ENCODE assay signal across 8 mouse cellular contexts in genomic region chr3:105705061-105705549, GRCm38 (mm10). TPM values are rescaled to one million over a fixed set of nuclear protein-coding genes. Genes with fewer than 3 reads are reported as not detected.
A peak's percentile ranks its signal among the peaks of the same experiment; 100 is the strongest.
DNase-seq lines count a peak whose midpoint lies in the region; ATAC-seq and TF ChIP-seq lines count a peak whose summit lies in the region.

No protein-coding gene starts in this region.

- H3K79me2 ChIP-seq in heart, adult 2 months (replicated peaks; ENCODE audit: control insufficient read depth, insufficient read depth, low read length), result peaks cover 3% of the 10 kb centered on the region; the same call in 1 of the 2 replicates

- peaks cover 18% of the 10 kb centered on the region for H3K36me3 ChIP-seq in heart, adult 2 months (ENCODE audit: control insufficient read depth, insufficient read depth, low read length)
- H3K36me3 ChIP-seq in kidney, embryonic 15.5 days, result no peaks in the 10 kb centered on the region
- no peaks in the 10 kb centered on the region for H3K36me3 ChIP-seq in liver, embryonic 11.5 days (ENCODE audit: control insufficient read depth, insufficient read depth, low read length)
- H3K36me3 ChIP-seq in neural tube, embryonic 11.5 days (ENCODE audit: control insufficient read depth, insufficient read depth, low read length), result no peaks in the 10 kb centered on the region

- peak; percentile 75 for ATAC-seq in kidney, embryonic 15.5 days (replicated peaks; ENCODE audit: low FRiP score)
- ATAC-seq in liver, embryonic 11.5 days (replicated peaks; ENCODE audit: low FRiP score), result peak; percentile 30
- ATAC-seq in neural tube, embryonic 11.5 days (ENCODE audit: insufficient read depth, low FRiP score, low TSS enrichment), result peak; percentile 45

- H3K27me3 ChIP-seq in heart, adult 2 months (ENCODE audit: control insufficient read depth, insufficient read depth, low read length), result no peaks in the 10 kb centered on the region
- H3K27me3 ChIP-seq in kidney, embryonic 15.5 days, result peaks cover 41% of the 10 kb centered on the region
- peaks cover 17% of the 10 kb centered on the region for H3K27me3 ChIP-seq in liver, embryonic 11.5 days (replicated peaks; ENCODE audit: control insufficient read depth, insufficient read depth, low read length)
- peaks cover 12% of the 10 kb centered on the region for H3K27me3 ChIP-seq in neural tube, embryonic 11.5 days (ENCODE audit: control insufficient read depth, insufficient read depth, low read length)

- H3K9ac ChIP-seq in heart, adult 2 months (ENCODE audit: low read depth, low read length), result peak overlapping the region; percentile 81
- peak overlapping the region; percentile 56 for H3K9ac ChIP-seq in kidney, embryonic 15.5 days
- peak overlapping the region; percentile 61 for H3K9ac ChIP-seq in liver, embryonic 11.5 days (ENCODE audit: low read depth, low read length)
- H3K9ac ChIP-seq in neural tube, embryonic 11.5 days (ENCODE audit: low read length), result peak overlapping the region; percentile 49

- H3K9me3 ChIP-seq in kidney, embryonic 15.5 days (replicated peaks), result no peaks in the 10 kb centered on the region
- H3K9me3 ChIP-seq in liver, embryonic 11.5 days (ENCODE audit: control insufficient read depth, low read length), result no peaks in the 10 kb centered on the region
- no peaks in the 10 kb centered on the region for H3K9me3 ChIP-seq in neural tube, embryonic 11.5 days (ENCODE audit: control insufficient read depth, low read length)

- peaks cover 21% of the 10 kb centered on the region for H3K4me1 ChIP-seq in heart, adult 2 months (ENCODE audit: control insufficient read depth, insufficient read depth, low read length)
- H3K4me1 ChIP-seq in kidney, embryonic 15.5 days, result peaks cover 45% of the 10 kb centered on the region
- peaks cover 33% of the 10 kb centered on the region for H3K4me1 ChIP-seq in liver, embryonic 11.5 days (replicated peaks; ENCODE audit: control insufficient read depth, insufficient read depth, low read length)
- peaks cover 3% of the 10 kb centered on the region; the same call in 1 of the 2 replicates for H3K4me1 ChIP-seq in neural tube, embryonic 11.5 days (ENCODE audit: control insufficient read depth, insufficient read depth, low read length)

- TF ChIP-seq EP300 in heart, adult 2 months (IDR thresholded peaks at IDR 0.05; ENCODE audit: insufficient read depth, low read depth, low read length), result no peak

- WGBS in heart, adult 2 months, result 1% methylated on average over 28 of the region's 28 CpGs
- WGBS in kidney, embryonic 15.5 days, result under 1% methylated on average over 28 of the region's 28 CpGs
- 0% methylated on average over 28 of the region's 28 CpGs for WGBS in liver, embryonic 11.5 days
- under 1% methylated on average over 28 of the region's 28 CpGs for WGBS in neural tube, embryonic 11.5 days

- DNase-seq in lung, adult 18-20 months, result peak; percentile 60 to 64
- no peak for DNase-seq in lung, postnatal 25 days (ENCODE audit: low spot score)
- peak; percentile 57 for DNase-seq in embryo, embryonic 9.5 days (ENCODE audit: extremely low spot score)
- DNase-seq in heart, adult 2 months, result peak; percentile 82 to 86
- DNase-seq in liver, embryonic 11.5 days (ENCODE audit: low spot score), result peak; percentile 56
- DNase-seq in neural tube, embryonic 11.5 days (ENCODE audit: low spot score), result no peak
- peak; percentile 74 for DNase-seq in testis, postnatal 10 days (ENCODE audit: low spot score)

- H3K4me3 ChIP-seq in heart, adult 2 months, result peak overlapping the region; percentile 68
- peak overlapping the region; percentile 51 for H3K4me3 ChIP-seq in kidney, embryonic 15.5 days (replicated peaks)
- peak overlapping the region; percentile 61 for H3K4me3 ChIP-seq in liver, embryonic 11.5 days (ENCODE audit: low read depth, low read length)
- peak overlapping the region; percentile 41 for H3K4me3 ChIP-seq in neural tube, embryonic 11.5 days (ENCODE audit: low read depth, low read length)

- H3K27ac ChIP-seq in heart, adult 2 months, result peak overlapping the region; percentile 96
- no peak overlapping the region for H3K27ac ChIP-seq in kidney, embryonic 15.5 days
- no peak overlapping the region for H3K27ac ChIP-seq in liver, embryonic 11.5 days (ENCODE audit: low read depth, low read length)
- H3K27ac ChIP-seq in neural tube, embryonic 11.5 days (ENCODE audit: low read depth, low read length), result no peak overlapping the region

- intact Hi-C loops in heart, adult 2 months (cut with DNase I), result no loop called here

- no peak for TF ChIP-seq POLR2A in heart, adult 2 months (IDR thresholded peaks at IDR 0.05; ENCODE audit: insufficient read depth, low read depth, low read length)

- no peak for TF ChIP-seq CTCF in heart, adult 2 months (IDR thresholded peaks at IDR 0.05)

- peak overlapping the region; percentile 96 for H3K4me2 ChIP-seq in kidney, embryonic 15.5 days
- H3K4me2 ChIP-seq in liver, embryonic 11.5 days, result peak overlapping the region; percentile 100
- H3K4me2 ChIP-seq in neural tube, embryonic 11.5 days (ENCODE audit: low read depth), result peak overlapping the region; percentile 76

RNA-seq across cellular contexts. Expression of gene Inka2, which starts 0.7 kb away (rescaled TPM):
- total RNA-seq in heart, adult 2 months (2021), result 10 to 100 TPM; 16.1 to 16.2 TPM
- 11.5 and 22.4 TPM in 2 replicates for polyA plus RNA-seq in heart, adult 2 months (2012; rRNA removed)
- polyA plus RNA-seq in kidney, embryonic 15.5 days (2015; fragmentation: Nextera tagmentation; extraction: Ambion mirVana), result 1.4 and 1.7 TPM in 2 replicates
- polyA plus RNA-seq in liver, embryonic 11.5 days (2014; fragmentation: Nextera tagmentation; extraction: Ambion mirVana), result 0.23 and 0.36 TPM in 2 replicates
- 1.0 and 1.8 TPM in 2 replicates for polyA plus RNA-seq in neural tube, embryonic 11.5 days (2014; fragmentation: Nextera tagmentation; extraction: Ambion mirVana)

RNA-seq across cellular contexts. Expression of gene Ddx20, which starts 17.7 kb away (rescaled TPM):
- total RNA-seq in heart, adult 2 months (2021), result 10 to 100 TPM in 1 of 2 experiments, 1 to 10 TPM in 1; 9.2 to 12.3 TPM
- polyA plus RNA-seq in heart, adult 2 months (2012; rRNA removed), result 4.1 and 6.5 TPM in 2 replicates
- 38.0 and 38.7 TPM in 2 replicates for polyA plus RNA-seq in kidney, embryonic 15.5 days (2015; fragmentation: Nextera tagmentation; extraction: Ambion mirVana)
- polyA plus RNA-seq in liver, embryonic 11.5 days (2014; fragmentation: Nextera tagmentation; extraction: Ambion mirVana), result 41.0 and 45.9 TPM in 2 replicates
- polyA plus RNA-seq in neural tube, embryonic 11.5 days (2014; fragmentation: Nextera tagmentation; extraction: Ambion mirVana), result 43.3 and 45.9 TPM in 2 replicates

Comparison
In these comparisons a context has a peak if more than half of its experiments do, and no peak if none do; other contexts are left out.
1. DNase-seq: peak in lung, adult 18-20 months (2 of 2), embryo, embryonic 9.5 days (single experiment), heart, adult 2 months (2 of 2), liver, embryonic 11.5 days (single experiment) and testis, postnatal 10 days (single experiment); none in lung, postnatal 25 days (single experiment) and neural tube, embryonic 11.5 days (single experiment).
2. Peak in every context shown above with its lines, with median percentiles within 50 percentile points of each other: H3K4me3 ChIP-seq, H3K9ac ChIP-seq, ATAC-seq and H3K4me2 ChIP-seq.